Mouse (Mus musculus) heart, adult 8-10 months (tissue): Measurements from ENCODE around the gene Tor4a. TPM values are rescaled to one million over a fixed set of nuclear protein-coding genes. Genes with fewer than 3 reads are reported as not detected.

Experiments used
- DNase-seq: peaks from one replicate; pipeline ENCODE4 v3.0.0; 2022; ENCODE audit warnings: low spot score
- total RNA-seq, 4 experiments: library from RNA; stranded (reverse); gene quantifications; 2 replicates each; pipeline ENCODE4 v1.2.4; 2022

Gene Tor4a
- total RNA-seq: 1 to 10 TPM; 3.9 to 5.0 (median 4.7) TPM

DNA sequence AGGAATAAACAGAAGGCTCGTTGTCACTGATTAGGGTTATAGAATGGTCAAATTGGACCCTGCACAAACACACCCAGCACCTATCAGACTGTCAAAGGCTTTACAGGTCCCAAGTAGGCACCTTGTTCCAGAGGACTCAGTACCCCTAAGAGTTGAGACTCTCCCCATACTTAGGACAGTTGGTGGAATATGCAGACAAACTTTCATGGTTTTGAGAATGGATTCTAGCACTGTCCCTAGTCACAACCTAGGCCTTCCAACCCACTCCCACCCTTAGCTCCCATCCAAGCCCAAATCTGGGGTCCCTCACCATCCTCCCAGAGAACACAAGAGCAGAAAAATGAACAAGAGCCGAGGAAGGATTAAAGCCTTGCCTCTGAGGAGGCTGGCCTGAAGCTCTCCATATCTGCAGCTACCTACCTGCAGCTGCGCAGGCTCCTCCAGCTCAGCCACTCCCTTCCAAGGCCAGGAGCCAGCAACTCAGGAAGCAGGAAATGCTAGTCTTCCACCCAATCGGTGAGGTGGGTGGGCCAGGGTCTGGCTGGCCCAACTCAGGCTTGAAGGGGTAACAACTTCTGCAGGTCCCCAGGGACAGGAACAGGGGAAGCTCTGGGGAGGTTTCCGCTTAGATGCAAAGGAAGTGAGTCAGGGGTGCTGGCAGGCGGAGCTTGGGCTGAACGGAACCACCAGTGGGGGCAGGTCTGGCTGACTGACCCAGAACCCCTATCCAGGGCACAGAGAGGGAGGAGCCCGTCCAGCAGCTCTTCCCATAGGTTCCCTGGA, at the start of gene Tor4a:
Tor4a (minus strand) TSS at position 715 of the 783 bp plus-strand sequence.
- peak; percentile 94 for DNase-seq

DNA sequence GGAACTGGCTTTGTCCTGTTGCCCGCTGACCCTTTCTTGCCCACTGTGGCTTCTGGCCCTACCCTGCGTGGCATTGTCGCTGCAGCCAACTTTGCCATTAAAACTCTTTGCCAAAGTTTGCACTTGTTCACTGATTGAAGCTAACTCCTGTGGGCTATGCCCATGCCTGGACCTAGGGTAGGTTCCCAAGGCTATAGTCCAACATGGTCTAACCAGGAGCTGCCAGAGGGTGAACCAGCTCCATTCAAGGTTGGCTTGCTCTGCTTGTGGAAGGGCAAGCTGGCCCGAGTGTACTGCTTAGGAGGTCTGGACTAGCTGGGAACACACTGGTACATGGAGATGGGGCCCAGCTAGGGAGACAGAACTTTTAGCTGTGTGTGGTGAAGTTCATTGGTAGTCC, 47.5 kb upstream of the Tor4a start:
- DNase-seq: no peak

- no peak for DNase-seq
Observed at GRCm38 (mm10) chr2:25243342-25243741, 46.7 kb upstream of the Tor4a start.

- no peak for DNase-seq
Observed at GRCm38 (mm10) chr2:25242101-25242506, 45.4 kb upstream of the Tor4a start, which contains the start of the genes Rnf208 and Cysrt1. TSS of gene Rnf208 (plus strand) at chr2:25242255. TSS of gene Cysrt1 (minus strand) at chr2:25242452.

DNA sequence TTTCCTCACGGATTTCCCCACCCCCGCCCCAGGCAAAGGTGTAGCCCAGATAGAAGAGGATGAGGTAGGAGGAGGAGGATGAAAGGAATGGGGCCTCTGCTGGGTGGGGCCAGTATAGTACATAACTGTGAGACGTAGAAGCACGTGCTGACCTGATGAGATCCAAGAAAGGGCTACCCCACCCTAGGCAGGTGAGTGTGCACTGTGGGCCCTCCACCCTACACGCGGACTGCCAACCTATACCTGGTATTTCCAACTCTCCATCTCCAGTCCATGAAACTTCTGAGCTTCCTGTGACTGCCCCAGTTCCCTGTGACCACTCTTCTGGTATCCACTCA, 44.7 kb upstream of the Tor4a start:
- no peak for DNase-seq

- DNase-seq: peak; percentile 65
Observed at GRCm38 (mm10) chr2:25240723-25241437, 44.2 kb upstream of the Tor4a start.

DNA sequence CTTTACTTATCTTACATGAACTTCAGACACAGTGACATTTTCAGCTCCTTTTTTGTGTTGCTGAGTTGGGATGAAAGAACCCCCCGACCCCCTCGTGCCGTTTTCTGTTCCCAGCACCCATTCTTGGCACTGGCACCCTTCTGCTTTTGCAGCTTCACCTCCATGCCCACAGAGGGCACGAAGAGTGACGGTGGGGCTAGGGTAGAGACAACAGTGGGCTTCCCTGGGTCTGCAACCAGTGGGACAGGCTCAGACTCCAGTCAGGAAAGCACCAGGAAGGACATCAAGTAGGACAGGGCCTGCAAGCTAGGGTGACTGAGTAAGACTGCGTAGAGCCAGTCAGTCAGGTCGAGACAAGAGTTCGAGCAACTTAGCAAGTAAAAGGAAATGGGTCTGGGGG, 43.6 kb upstream of the Tor4a start:
- no peak for DNase-seq

- DNase-seq: no peak
Observed at GRCm38 (mm10) chr2:25239766-25240165, 43.1 kb upstream of the Tor4a start.

DNA sequence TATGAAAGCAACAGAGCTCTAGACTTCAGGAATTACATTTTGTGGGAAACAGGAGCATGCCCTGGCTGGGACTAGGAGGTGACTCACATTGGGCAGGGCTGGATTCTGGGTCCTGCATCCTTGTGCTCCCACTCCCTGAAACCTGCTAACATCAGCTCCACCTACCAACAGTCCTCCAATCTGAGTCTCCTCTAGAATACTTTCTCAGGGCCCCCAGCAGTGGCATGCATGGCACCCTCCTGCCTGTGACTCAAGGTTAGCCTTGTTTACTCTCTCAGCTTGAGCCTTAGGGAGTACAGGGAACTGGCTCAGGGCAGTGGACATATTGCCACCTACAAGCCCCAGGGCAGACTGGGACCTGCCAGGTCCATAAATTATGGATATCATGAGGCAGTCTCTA, 41.4 kb upstream of the Tor4a start:
- DNase-seq: no peak

DNA sequence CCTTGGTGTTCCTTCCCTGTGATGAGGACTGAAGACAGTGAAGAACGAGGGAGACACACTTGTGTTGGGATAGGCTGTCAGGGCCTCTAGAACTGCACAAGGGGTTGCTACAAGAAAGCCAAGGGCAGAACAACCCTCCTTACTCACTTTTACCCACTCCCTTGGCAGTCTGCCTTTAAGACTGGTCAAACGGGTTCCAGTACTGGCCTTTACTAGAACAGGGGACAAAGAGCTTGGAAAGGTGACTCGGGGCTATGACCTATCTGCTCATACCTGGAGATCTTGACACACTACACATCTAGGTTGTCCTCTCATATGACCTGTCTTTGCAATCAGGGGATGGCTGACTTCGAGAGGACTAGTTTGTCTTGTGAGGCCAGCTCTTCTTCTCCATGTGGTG, 40.8 kb upstream of the Tor4a start:
- DNase-seq: no peak

DNA sequence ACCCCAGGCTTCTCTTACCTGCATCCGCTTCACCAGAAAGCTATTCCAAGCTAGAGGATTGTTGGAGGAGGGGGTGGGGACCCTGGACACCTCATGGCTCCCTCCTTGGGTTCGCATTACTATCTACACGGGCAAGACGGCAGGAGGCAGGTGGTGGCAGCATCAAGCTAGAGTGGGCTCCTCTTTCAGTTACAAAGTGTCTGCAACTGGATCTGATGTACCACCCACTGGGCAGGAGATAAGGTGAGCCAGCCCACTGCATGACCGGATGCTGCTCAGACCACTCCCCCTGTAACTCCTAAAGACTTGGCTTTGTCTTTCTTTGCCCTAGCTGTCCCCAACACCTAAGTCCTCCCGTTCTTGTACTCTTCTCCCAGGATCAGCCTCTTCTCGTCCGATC, 39.9 kb upstream of the Tor4a start, which contains the start of gene Rnf224:
Rnf224 (minus strand) TSS at position 174 of the 400 bp plus-strand sequence.
- no peak for DNase-seq

DNA sequence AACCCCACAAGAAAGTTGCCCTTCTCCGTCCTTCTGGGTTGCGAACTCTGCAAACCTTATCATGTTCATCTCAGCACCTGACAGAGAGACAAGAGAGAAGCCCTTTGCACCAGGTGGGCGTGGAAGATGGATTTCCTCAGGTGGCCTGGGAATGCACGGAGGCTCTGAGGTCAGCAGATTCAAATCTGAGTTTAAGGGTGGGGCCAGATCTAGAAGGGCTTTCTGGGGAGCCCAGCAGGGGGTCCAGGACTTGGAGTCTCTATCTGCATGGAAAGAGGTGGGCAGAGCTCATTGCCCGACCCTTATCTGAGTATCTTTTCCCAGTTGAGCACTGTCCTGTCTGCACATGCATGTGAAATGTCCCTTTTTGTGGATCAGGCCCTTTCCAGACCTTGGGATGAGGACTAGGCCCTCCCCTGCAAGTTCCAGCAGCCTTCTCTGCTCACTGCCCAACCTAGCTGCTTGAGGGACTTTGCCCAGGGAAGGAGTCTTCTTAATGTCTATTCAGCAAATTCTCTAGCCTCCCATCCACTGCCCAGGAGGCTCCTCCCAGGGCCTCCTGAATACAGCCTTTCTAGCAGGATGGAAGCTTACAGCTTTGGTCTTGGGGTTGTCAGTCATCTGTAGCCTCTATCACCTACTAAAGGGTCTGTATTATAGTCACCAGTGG, 38.0 kb upstream of the Tor4a start:
- DNase-seq: no peak

DNA sequence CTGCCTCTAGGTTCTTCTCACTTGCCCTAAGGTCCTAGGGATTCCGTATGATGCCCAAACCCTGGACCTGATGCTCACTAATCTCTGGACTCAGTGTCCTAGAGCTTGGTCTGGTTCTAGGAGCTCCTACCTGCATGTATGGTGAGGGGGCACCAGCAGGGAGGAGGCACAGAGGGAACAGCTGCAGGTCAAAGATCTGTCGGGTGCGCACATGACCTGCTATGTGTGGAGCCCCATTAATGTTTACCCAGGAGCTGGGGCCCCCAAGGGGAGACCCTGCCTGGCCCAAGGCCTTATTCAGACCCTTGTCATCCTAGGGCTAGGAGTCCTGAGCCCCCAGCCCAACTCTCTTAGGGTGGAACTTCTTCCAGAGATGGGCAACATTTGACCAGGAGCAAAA, 37.4 kb upstream of the Tor4a start, which contains the start of gene Slc34a3:
Slc34a3 (minus strand) TSS at position 315 of the 400 bp plus-strand sequence.
- no peak for DNase-seq

GRCm38 (mm10) chr2:25233421-25233820, 36.7 kb upstream of the Tor4a start:
- no peak for DNase-seq

- DNase-seq: no peak
Observed at GRCm38 (mm10) chr2:25231038-25231437, 34.4 kb upstream of the Tor4a start.

GRCm38 (mm10) chr2:25230581-25230980, 33.9 kb upstream of the Tor4a start:
- DNase-seq: no peak

GRCm38 (mm10) chr2:25229582-25229981, 32.9 kb upstream of the Tor4a start:
- no peak for DNase-seq

DNA sequence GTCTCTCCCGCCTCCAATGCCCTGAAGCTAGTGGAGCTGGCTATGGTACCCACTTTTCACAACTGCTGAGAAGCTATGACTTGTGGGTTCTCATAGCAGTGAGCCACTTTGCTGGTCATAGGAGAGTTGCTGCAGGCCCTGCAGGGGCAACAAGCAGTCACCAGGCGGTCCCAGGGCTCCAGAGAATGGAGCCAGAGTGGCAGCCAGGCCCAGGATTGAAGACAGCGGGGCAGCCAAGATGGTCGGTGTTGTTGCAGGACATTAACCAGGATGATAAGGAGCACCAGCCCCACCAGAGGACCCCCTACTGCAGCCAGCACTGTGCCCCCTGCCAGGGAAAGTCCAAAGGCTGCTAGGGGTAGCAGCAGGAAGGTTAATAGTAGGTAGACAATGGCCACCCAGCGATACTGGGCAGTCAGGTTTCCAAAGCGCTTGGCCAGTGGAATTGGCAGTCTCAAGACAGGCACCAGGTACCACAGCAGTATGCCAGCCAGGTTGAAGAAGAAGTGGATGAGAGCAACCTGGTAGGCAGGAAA, 32.4 kb upstream of the Tor4a start:
- no peak for DNase-seq

DNA sequence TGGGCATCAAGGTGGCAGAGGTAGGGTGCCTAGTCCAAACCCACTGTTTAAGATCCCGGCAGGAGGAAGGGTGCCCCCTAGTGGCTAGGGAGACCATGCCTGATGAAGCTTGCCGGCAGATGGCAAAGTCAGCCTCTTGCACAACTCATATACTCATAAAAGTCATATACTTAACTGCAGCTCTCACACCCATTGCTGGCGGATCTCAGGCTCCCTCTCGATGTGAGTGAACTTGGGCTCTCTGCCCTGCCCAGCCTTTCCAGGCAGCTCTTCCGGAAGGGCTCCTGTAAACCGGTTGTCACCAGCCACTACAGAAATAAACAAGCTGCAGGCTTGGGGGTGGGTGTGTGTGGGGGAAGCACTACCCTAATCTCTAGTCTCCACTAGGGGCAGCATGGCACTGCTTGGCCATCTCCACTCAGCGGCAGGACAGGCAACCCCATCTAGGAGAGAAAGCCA, 31.8 kb upstream of the Tor4a start:
- DNase-seq: peak; percentile 89

- DNase-seq: no peak
Observed at GRCm38 (mm10) chr2:25227406-25227805, 30.7 kb upstream of the Tor4a start.

DNA sequence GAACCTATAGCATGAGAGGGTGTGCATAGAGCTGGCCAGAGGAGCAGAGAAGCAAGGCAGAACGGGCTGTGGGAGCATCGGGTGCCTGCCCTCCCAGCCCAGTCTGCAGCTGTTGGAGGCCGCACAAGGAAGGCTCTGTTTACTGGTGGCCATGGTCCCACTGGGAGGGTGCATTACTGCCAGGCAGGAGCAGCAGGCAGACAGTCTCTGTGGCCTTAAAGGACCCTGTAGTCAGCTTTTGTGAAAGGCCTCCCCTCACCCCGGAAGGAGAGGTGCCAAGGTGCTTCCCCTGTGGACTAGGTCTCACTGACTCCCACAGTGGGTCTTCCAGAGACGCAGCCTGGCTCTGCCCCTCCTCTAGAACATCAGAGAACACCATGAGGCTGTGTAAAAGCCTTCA, 30.2 kb upstream of the Tor4a start:
- no peak for DNase-seq

- no peak for DNase-seq
Observed at GRCm38 (mm10) chr2:25225811-25226379, 29.2 kb upstream of the Tor4a start.
